Mouse (Mus musculus) liver, adult 2 months (tissue): ENCODE data around the gene Gpc6.

ENCODE experiments used
- CTCF ChIP-seq: fragments of 200-500 bp; IDR thresholded peaks from 2 replicates; pipeline ENCODE4 v1.5.1; 2011; ENCODE audit warnings: low read depth, low read length, control low read depth
- POLR2A ChIP-seq: fragments of 200-500 bp; IDR thresholded peaks from 2 replicates; pipeline ENCODE4 v1.6.1; 2011; ENCODE audit warnings: low read length, control low read depth; ENCODE audit not compliant: insufficient read depth; ENCODE audit errors: extremely low read depth

- TF ChIP-seq CTCF (no peak), POLR2A (no peak)
Observed at GRCm38 (mm10) chr14:117068179-117068578, 143.1 kb downstream of the Gpc6 start.
